Mouse (Mus musculus) retina, postnatal 1 day (tissue): ENCODE measurements around the gene Bfsp1.
A peak's percentile ranks its signal among the peaks of the same experiment; 100 is the strongest.

Experiments
- DNase-seq: peaks from one replicate; pipeline ENCODE4 v3.0.0-alpha.2; 2012

The Bfsp1 gene

DNA sequence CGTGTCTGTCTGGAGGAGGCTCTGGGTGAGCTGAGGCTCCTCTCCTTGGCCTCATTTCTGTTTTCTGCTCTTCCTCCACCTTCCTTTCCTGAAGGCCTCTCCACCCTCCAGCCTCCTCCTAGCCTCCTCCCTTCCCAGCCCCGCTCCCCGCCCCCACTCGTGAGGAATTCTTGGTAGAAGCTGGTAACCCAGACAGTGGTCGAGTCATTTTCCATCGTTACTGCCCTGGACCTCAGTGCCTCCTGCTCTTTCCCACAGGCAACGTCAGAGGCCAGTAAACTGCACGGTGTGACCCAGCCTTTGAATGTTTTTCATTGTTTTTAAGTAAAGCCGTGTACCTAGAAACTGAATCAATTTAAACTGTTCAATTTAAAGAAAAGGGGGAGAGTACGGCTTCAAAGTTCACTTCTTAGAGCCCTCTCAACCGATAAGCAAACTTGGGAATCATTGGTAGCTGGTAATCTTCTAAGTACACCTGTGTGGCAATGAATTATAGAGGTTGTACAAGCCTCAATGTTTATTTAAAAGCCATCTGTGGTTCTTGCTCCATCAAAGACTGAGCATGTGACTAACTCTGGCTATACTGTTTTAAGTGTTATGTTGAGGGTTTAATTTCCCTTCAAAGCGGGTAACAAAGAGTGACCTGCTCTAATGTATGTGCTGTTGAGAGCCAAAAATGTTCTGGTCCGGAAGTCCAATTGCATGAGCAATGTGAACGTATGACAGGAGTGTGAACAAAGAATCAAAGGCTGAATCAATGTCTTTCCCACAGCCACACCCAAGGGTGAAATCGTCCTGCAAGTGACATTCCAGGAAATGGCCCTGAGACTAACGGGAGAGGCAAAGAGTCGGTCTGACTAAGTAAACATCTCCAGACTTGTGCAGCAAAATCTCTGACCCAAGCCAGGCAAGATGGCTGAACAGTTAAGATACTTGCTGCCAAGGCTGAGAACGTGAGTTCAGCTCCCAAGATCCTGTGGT lies 10.4 kb downstream of the Bfsp1 start:
- DNase-seq = no peak

GRCm38 (mm10) chr2:143851354-143852221 lies 11.4 kb downstream of the Bfsp1 start:
- DNase-seq = no peak

GRCm38 (mm10) chr2:143847291-143847690 lies 15.7 kb downstream of the Bfsp1 start:
- no peak for DNase-seq

DNA sequence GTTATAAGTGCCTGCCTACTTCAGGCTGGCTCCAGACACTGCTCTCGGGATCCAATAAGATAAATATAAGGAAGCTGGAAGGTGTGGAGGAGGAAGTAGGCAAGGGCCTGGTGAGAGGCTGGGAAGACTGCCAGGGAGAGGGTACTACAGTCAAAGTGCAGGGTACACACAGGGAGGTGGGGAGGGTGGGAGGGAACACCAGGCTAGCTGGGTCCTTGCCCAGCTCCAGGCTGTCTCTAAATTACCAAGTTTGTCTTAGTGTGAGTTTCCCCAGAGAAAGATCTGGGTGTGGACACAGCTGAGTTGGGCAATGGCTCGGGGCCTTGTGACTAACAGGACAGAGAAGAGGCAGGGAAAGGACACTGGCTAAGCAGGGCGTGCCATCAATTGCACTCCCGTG lies 16.2 kb downstream of the Bfsp1 start:
- no peak for DNase-seq

DNA sequence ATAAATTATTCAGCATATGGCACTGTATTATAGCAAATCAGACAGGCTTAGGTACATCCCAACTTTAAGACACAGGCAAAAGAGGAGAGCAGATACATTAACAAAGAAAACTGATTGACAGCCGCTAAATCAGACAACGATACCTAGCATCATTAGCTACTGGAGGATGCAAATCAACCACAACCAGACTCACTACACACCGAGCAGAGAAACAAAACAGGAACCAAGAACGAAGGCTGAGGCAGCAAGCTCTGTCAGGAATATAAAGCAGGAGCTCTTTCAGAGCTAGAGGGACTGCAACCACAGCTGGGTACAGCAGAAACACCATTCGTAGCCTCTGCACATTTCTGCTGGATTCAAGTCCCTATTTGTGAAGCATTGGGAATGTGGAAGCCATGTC lies 18.2 kb downstream of the Bfsp1 start:
- no peak for DNase-seq

GRCm38 (mm10) chr2:143841536-143841935 lies 21.4 kb downstream of the Bfsp1 start:
- DNase-seq = no peak

- DNase-seq = no peak
Observed at GRCm38 (mm10) chr2:143840895-143841294, 22.1 kb downstream of the Bfsp1 start.

DNA sequence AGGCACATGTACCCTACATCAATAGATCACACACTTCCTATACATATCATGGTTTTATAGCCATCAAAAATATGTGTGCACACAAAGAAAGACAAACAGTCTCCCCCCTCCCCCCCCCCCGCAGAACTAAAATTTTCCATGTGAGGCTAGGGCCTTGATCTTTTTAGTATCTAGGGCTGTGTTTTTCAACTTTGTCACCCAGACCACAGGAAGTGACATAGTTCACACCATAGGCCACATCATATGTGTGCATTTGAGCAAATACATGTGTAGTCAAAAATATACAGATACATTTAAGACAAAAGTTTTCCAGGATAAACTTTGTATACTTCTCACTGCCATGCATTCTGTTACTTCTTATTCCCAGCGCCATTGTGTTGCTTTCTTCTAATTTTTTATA lies 23.5 kb downstream of the Bfsp1 start:
- DNase-seq = no peak

DNA sequence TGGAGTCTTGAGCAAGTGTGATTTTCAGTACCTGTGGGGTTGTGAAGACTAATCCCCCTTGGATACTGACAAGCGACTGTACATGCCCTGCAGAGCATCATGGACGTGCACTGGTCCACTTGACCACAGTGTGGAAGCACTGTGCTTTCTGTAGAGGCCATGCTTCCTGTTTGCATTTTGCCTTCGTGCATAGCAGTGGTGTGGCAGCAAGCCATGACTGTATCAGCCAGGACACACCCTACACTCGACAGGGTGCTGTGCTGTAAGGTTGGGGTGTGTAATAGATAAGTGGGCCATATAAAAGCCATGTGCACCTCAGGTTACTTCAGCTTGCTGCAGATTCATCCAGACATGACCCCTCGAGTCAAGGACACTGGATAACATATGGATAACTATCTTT lies 24.3 kb downstream of the Bfsp1 start:
- no peak for DNase-seq

GRCm38 (mm10) chr2:143837291-143837701 lies 25.7 kb downstream of the Bfsp1 start:
- peak; percentile 93 for DNase-seq

DNA sequence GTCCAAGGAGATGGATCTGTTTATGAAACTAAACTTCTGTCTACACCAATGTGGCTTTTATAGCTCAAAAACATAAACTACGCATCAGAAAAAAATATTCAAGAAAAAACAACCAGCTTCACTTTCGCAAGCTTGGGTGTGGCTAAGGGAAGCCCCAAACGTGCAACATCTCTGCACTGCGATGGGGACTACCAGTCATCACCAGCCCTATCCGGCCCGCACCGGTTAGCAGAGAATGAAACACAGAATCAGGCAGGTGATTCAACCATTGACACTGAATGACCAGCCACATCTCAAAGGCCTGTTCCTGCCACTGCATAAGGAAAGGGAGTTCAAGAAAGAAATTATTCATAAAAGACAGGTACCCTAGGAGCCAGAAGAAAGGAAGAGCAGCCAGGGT lies 27.2 kb downstream of the Bfsp1 start:
- no peak for DNase-seq

- DNase-seq = no peak
Observed at GRCm38 (mm10) chr2:143834082-143834481, 28.9 kb downstream of the Bfsp1 start.

DNA sequence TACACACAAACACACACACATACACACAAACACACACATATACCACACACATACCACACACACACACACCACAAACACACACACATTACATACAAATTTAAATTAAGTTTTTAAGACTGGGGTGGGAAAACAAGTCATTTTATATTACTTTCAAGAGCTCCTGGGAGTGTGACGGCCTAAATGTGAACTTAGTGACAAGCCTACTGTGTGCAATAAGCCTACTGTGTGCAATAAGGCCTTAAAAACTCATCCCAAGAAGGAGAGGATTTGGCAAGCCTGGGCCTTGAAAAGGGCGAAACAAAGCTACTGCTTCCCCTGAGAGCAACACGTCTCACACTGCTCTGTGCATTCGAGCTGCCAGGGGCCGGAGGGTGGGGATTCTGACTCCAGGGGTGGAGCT lies 30.3 kb downstream of the Bfsp1 start:
- DNase-seq = no peak

DNA sequence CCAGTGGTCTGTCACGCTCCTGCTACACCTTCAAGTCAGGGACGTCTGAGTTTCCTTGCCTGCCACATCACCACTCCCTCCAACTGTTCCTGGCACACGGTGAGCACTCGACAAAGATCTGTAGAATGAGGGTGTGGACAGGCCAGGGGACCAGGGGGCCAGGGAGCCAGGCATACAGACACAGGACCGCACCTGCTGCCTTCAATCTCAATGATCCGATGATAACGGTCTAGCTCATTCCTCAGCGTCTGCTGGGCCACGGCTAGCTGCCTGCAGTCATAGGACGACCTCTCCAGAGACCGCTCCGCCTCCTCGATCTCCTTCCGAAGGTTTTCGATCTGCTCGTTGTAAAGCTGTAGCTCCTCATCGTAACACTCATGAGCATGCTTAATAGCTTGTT lies 31.3 kb downstream of the Bfsp1 start:
- no peak for DNase-seq

DNA sequence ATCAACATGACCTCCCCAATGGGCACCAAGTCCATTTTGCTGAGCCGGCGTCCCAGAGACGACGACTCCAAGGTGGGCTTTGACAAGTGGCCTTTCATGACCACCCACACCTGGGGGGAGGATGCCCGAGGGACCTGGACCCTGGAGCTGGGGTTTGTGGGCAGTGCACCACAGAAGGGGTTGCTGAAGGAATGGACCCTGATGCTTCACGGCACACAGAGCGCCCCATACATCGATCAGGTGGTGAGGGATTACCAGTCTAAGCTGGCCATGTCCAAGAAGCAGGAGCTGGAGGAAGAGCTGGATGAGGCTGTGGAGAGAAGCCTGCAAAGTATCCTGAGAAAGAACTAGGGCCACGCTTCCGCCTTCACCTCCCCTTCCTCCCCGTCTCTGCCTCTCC lies 49.5 kb downstream of the Bfsp1 start:
- DNase-seq = no peak

- DNase-seq = no peak
Observed at GRCm38 (mm10) chr2:143812262-143812661, 50.7 kb downstream of the Bfsp1 start.

GRCm38 (mm10) chr2:143808789-143809188 lies 54.2 kb downstream of the Bfsp1 start:
- no peak for DNase-seq

GRCm38 (mm10) chr2:143806924-143807664 lies 55.9 kb downstream of the Bfsp1 start:
- DNase-seq = no peak

GRCm38 (mm10) chr2:143806140-143806923 lies 56.6 kb downstream of the Bfsp1 start:
- DNase-seq = no peak

DNA sequence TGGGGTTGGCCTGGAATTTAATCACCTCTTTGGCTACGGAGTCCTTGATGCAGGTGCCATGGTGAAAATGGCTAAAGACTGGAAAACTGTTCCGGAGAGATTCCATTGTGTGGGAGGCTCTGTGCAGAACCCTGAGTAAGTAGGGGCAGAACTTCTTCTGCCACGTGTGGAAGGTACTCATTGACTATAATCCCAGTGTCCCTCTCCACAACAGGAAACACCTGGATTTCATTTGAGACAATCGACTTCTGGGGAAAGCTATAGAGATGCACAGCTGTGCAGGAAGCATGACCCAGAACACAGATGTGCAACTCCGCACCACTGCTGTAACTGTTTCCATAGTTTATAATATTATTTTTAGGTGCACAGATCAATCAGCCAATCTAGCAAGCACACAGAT lies 61.9 kb downstream of the Bfsp1 start:
- DNase-seq = no peak

- no peak for DNase-seq
Observed at GRCm38 (mm10) chr2:143796335-143797013, 66.5 kb downstream of the Bfsp1 start.

GRCm38 (mm10) chr2:143795858-143796257 lies 67.1 kb downstream of the Bfsp1 start:
- DNase-seq = no peak
